Mouse (Mus musculus): Measurements from ENCODE around the gene Tbp.

The Tbp gene

DNA sequence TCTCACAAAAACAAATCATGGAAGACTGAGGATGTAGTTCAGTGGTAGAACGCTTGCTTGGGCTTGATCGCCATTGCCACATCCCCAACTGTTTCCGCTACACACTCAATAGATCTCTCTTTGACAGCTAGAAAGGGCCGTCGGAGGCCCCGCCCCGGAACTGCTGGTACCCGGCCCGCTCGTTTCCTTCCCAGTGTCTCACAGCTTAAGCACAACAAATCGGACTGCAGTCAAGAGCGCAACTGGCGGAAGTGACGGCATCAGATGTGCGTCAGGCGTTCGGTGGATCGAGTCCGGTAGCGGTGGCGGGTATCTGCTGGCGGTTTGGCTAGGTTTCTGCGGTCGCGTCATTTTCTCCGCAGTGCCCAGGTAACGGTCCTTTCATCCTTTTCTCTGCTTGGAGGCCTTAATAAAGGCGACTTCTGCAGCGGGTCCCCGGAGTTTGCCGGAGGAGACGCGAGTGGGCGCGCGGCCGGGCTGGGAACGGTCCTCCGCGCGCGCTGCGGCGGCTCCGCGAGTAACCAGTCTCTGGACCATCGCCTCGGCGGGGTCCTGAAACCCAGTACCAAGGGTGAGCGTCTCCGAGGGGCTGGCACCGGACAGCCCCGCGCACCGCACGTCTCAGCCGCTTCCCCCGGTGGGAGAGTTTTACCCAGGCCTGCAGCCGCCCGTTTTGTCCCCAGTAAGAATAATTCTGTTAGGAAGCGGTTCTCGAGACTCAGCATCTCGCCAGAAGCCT, at the start of gene Tbp, which contains the start of gene Psmb1:
Gene Tbp (plus strand): TSS at position 233 of the 739 bp plus-strand sequence.
Gene Psmb1 (minus strand): TSS at position 96 of the 739 bp plus-strand sequence.
- peak; percentile 95 for DNase-seq (ENCODE audit: low spot score)

DNA sequence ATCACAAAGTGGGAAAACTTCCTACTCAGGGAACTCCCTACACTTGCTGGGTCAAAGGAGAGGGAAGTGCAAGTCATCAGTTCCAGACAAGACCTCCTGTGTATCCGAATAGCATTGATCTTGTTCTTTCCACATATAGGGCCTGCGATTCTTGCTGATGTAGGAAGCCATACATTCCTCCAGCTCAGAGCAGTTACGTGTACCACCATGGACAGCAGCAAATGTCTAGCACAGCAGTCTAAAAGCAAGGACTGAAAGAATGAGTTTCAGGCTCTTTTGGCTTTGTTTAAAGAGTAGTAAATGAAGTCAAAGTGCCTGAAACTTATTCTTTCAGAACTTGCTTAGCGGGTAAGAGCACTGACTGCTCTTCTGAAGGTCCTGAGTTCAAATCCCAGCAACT, 44.5 kb upstream of the Tbp start:
- no peak for DNase-seq (ENCODE audit: low spot score)

DNA sequence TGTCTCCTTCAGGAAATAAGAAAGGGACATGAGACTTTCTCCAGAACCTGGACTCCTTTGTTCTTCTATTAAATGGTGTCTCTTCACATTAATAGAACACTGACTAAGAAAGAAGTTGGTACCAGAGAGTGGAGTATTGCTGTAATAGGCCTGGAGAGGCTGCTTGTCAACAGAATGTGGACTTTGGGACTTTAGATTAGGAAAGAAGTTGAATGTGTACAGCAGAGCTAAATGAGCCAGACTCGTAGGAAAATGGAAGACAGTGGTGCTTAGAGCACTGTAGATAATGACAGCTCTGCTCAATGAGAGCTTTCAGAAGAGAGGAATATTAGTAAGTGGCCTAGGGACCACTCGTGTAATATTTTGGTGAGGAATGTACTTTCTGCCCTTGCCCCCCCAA, 43.1 kb upstream of the Tbp start:
- no peak for DNase-seq (ENCODE audit: low spot score)

DNA sequence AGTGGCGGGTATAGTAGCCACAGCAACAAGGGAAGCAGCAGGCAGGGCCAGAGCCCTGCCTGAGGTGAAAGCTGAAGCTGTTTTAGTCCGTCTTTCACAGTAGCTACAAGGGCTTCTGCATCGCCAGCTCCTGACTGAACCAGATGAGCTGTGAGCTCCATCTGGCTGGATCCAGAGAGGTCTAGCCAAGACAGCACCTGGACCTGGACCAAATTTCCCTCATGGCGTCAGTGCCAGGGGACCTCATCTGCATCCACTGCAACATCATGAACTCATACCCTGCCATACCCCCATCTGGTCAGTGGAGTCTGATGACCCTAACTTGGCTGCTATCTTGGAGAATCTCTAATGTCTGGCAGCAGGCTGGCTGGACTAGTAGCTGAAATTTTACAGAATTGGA, 39.9 kb upstream of the Tbp start:
- DNase-seq (ENCODE audit: low spot score), result no peak

DNA sequence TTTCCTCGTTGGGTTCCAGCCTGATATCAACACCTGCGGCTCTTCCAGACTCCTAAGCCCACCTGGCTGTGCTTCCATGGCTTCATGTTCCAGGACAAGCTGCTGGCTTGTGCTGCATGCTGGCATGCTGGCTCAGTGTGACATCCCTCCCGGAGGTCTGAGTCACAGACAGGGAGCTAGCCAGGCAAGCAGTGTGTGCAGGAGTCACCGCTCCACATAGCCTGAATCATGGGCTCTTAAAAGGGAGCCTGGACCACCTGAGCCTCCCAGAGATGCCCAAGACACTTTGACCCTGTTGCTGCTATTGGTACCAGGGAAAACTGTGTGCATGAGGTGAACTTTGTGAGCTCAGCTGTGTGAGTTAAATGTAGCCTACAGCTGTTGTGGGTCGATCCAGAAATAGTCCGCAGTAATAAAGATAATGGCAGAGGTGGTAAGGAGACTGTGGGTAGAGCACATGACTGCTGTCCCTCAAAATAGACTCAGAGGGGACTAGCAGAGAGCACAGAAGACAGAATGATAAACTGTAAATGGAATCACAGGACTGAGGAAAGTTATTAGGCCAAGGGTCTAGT, 37.7 kb upstream of the Tbp start:
- no peak for DNase-seq (ENCODE audit: low spot score)

DNA sequence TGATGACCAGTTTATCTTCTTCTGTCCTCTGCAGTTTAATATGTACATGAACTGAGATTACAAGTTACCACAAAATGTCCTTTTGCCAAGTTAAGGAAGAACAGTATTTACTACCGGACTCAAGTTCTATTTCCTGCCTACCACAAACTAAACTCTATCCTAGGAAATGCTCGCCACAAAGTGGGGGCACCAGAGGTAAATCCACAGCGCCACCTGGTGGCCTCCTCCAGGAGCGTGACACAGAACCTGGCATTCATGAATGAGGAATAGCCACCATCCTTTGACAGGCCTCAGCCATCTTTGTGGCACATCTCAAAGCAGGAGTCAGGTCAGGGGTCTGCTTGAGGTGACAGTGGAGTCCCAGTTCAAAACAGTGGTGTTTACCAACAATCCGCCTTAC, 32.0 kb upstream of the Tbp start:
- peak; percentile 65 for DNase-seq (ENCODE audit: low spot score)

DNA sequence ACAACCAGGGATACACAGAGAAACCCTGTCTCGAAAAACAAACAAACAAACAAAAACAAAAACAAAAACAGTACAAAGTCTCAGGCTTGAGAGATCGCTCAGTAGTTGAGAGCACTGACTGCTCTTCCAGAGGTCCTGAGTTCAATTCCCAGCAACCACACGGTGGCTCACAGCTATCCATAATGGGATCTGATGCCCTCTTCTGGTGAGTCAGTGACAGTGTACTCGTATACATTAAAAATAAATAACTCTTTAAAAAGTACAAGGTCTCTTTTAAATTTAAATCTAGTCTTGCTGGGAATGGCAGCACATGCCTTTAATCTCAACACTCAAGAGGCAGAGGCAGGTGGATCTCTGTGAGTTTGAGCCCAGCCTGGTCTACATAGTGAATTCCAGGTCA, 27.0 kb upstream of the Tbp start:
- DNase-seq (ENCODE audit: low spot score), result no peak

DNA sequence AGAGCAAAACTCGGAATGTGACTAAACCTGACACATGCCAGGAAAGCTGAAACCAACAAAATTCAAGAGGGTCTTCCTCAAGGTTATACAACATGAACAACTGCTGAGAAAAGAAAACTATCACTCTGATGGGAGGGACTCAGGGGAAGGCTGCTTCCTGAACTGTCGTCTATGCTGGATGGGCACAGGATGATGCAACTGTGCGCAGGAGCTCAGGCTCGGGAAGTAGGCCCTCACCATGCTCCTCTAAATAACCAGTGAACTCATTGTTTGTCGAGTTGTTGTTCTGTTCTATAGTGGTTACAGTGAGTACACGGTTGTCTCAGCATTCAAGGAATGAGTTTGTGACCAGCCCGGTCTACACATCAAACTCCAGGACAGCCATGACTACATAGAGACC, 9.1 kb upstream of the Tbp start:
- no peak for DNase-seq (ENCODE audit: low spot score)

DNA sequence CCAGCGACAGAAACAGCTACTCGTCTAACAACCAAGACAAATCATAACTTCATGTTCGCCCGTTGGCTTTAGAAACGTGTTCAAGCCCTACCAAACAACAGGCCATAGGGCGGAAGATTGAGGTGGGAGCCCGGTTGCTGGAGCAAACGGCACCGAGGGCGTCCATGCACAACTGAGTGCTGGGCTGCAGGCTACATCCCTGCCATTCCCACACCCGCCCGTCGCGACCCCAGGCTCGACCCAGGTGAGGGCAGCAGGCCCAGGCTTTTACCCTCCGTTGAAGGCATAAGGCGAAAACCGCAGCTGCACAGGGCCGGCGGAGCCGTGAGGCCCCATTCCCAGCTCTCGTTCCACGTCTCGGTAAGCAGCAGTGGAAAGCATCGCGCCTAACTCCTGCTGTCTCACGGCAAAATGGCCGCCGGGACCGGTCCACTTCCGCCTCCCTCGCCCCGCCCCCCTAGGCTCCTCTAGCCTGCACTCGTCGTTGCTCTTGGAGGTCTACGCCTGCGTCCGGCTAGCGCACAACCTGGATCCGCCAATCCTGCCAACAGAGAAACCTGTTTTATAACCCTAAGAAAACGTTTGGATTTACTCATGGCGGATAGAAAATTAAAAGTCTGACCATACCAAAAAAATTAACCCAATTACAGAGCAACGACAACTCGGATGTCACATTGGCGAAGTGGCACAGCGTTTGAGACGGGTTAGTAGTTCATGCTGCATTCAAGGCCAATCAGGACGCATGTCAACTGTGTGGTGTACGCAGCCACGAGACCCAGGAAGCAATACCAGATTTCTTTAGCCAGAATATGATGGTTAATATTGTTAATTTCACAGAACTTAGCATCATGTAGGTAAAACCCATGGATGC, 1.6 kb upstream of the Tbp start:
- peak; percentile 91 for DNase-seq (ENCODE audit: low spot score)

DNA sequence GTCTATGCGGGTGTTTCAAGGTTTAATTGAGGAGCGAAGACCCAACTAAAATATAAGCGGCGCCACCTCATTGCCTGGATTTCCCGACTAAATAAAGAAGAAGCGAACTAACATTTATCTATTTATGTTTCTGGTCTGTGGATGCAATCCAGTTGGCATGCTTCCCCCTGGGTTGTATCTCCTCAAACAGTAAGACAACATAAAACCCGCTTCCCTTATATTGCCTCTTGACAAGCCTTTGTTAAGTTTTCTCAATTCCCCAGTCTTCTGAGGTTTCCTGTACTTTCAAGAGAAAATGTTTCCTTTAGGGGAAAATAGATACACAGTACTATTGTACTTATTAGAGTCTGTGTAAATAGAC, 955 bp upstream of the Tbp start:
- no peak for DNase-seq (ENCODE audit: low spot score)

DNA sequence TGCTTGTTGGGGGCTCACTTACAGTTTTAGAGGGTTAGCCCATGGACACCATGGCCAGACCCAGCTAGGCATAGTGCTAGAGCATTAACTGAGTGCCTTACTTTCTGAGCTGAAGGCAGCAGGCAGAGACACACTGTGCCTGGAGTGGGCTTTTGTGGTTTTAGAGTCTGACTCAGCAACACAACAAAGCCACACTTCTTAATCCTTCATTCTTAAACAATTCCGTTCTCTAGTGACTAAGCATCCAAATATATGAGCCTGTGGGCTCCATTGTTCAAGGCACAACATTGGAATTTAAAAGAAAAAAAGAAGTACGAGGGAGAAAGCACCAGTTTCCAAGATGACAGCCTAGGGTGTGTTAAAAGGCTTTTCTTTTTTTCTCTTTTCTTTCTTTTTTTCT, 11.0 kb downstream of the Tbp start:
- DNase-seq (ENCODE audit: low spot score), result no peak

DNA sequence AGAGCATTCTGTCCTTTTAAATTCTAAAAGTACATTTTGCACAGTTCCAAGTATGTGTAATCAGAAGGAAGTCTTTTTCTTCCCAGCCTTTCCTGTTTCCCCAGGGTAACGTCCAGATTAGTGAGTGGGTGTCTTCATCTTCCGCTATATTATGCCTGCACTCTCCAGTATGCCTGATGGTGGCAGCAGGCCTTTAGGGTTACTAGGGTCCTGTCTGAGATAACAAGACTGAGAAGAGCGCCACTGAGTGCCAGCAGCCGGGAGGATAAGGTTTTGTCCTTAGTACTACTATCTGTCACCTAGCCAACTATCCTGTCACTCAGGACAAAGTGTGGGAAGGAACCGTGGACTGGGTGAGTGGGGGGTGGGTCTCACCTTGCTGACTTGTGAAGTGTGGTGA, 18.1 kb downstream of the Tbp start:
- no peak for DNase-seq (ENCODE audit: low spot score)

DNA sequence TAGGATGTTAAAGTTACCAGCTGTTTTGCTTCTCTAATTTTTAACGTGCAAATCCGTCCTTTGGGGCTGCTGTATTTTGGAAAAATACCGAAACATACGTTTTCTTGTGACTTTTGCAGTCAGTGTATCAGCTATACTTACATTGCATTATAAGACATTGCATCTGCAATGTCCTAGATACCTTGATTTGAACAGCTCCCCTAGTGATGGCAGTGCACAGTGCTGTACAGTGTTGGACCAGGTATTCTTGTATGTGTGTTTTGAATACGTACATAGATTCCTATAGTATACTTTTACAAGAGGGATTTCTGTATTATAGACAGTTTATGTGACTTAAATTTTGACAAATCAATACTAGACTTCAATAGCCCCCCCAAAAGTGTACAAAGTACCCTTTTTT, 18.5 kb downstream of the Tbp start:
- no peak for DNase-seq (ENCODE audit: low spot score)

DNA sequence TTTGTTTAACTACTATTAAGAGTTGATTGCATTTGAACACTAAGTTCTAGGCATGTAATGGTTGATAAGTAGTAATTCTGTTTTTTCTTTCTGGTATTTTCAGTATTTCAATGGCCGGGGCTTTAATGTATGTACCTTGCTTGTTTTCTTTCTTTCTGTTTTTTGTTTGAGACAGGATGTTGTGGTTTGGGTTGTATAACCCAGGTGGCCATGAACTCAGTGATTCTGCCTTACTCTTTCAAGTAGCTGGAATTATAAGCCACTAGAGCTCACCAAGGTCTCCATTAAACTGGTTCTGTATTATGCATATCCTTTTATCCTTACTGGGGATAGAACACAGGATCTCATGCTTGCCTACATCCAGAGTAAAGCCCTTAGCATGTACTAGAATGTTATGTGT, 19.1 kb downstream of the Tbp start:
- no peak for DNase-seq (ENCODE audit: low spot score)

DNA sequence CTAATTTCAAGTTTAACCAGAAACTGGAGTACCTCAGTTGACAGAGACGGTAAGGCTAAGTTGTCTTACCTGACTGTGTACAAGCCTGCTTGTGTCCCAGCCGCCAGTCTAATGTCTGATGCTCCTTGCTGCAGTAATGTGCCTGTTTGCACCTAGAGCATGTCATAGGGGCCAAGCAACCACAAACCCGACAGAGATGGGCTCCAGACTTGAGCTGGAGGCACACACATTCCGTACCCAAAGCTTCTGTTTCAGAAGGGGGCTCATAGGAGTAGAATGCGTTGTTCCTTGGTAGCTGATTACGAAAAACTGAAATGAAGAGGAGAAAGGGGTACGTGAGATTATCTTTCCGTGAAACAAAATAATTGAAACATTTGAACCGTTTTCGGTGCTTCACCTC, 26.6 kb downstream of the Tbp start:
- no peak for DNase-seq (ENCODE audit: low spot score)

DNA sequence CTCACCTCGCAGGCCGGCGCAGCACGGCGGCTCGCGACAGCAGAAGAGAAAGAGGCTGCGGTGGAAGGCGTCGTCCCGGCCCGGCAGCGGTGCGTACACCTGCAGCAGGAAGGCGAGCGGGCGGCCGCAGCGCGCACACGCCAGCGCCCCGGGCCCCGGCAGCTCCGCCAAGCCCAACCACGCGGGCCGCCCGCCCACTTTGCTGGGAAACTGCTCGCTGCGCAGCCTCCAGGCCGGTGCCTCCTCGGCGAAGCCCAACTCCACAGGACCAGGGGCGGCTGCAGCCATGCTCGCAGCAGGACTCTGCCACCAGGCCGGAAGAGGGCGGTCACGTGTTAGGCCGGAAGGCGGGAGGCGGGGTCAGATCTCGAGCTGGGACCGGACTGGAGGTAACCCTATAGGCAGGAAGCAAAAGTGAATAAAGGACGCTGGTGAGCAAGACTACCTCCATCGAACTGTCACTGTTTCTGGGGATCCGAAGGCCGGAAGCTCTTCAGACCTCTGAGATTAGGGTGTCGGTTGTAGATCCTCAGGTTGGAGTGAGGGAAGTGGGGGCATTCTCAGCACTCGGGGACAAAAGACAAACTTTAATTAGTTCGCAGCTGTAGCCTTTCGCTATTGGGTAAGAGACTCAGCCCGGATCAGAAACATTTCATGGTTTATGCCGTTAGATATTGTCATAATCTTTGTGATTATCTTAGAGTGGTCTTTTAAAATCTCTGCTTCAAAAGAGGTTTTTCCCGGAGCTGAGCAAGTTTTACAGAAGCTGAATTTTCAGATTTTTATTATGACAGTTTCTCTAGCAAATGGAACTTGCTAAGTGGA, 27.5 kb downstream of the Tbp start, which contains the start of gene Pdcd2:
Gene Pdcd2 (minus strand): TSS at position 316 of the 825 bp plus-strand sequence.
- peak; percentile 94 for DNase-seq (ENCODE audit: low spot score)

DNA sequence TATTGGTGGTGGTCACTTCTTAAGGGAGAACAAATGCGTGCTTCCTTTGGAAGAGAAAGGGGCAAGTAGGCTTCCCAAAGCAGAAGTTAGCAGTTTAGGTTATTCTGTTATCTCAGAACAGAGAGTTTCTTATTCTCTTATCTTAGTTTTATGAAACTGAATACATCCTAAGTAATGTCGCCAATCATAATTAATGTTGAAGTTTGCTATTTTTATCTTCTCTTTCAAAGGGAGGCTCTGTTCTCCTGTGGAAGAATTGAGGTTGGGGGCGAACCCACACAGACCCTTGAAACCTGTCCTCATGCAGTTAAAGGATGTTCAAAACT, 28.1 kb downstream of the Tbp start:
- no peak for DNase-seq (ENCODE audit: low spot score)

DNA sequence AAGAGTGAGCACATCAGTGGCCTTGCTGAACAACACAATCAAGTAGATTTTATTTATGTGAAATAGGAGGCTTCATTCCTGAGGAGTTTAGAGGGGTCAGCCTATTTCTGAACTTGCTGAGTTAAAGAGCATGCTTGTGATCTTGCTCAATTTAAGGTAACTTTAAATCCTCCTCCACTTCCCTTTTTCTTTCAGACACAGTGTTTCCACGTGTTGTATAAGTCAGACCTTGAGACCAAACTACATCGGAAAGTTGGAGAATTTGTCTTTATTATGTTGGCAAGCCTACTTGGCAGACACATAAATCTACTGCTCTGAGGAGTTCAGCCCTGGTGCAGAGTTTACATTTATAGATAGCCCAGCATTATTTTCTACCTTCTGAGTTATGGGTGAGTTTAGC, 29.2 kb downstream of the Tbp start:
- no peak for DNase-seq (ENCODE audit: low spot score)

DNA sequence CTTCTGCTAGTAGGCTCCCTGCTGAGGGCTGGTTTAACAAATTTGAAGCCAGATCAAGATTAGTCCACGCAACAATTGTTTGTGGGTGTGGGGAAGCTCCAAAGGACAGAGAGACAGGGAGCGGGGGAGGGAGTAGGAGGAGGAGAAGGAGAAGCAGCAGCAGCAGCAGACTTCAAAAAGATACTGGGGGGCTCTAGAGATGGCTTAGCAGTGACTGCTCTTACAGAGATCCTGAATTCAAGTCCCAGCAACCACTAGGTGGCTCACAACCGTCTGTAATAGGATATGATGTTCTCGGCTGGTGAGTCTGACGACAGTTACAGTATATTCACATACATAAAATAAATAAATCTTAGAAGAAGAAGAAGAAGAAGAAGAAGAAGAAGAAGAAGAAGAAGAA, 30.5 kb downstream of the Tbp start:
- peak; percentile 26 for DNase-seq (ENCODE audit: low spot score)

DNA sequence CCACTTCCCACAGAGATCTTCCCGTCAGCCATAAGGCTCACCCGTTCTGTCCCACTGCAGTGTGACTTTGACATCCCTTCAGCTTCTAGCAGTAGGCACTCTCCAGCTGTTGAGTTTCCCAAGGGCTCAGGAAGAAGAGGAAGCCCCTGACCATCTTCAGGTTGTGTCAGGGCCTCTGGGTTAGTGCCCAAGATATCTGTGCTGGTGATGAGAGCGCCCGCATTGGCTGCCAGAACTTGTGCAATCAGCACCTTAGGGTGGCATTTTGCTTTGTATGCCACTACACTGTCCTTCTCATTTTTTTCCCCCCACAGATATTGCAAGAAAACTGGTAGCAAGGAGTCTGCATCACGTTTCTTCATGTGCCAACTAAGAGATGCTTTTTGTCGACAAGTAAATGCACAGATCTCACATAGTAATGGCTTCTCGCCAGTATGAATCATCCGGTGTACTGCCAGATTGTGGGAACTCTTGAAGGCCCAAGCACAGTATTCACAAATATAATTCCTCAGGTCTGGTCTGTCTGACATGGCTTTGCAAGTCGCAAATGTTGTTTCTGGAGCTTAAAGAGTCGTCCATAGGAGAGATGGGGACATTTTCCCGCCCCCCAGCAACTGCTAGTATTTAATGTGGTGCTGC, 35.6 kb downstream of the Tbp start:
- DNase-seq (ENCODE audit: low spot score), result no peak

DNA sequence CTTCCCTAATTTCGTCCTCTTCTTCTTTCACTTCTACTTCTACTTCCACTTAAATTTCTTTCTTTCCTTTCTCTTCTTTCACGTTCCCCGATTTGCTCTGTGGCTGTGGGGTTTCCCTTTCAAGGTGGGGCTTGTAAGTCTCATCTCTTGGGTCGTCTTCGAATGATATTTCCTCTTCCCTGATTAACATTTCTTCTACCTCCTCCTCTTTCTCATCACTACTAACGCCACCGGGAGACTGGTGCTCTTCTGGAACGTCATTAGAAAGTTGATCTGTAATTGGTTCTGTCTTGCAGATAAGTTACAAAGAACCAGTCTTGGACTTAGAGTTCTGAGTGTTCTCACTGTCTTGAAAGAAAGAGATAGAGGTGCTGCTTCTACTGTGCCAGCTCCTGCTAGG, 36.3 kb downstream of the Tbp start:
- DNase-seq (ENCODE audit: low spot score), result no peak

DNA sequence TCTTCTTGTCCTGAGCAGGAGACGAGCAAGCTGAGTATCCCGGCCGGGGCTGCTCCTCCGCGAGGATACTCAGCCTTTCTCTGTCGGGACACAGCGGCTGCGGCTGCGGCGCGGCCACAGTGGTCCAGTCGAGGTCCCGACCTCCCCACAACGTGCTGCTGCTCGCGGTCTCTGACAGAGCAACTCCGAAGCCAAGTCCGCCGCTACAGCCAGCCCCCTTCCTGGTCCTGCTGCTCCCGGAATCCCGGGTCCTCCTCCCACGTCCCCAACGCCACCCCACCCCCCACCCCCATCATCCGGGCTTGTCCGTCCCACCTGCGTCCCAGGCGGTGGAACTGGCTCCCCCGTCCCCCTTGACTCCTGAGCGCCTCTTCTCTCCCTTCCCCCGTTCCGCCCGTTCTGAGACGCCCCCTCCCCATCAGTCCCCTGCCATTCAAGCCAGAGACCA, 36.8 kb downstream of the Tbp start:
- no peak for DNase-seq (ENCODE audit: low spot score)

Data from urinary bladder, postnatal 25 days (tissue).